Mouse (Mus musculus) liver, embryonic 12.5 days (tissue): ENCODE results near the gene Tex2. TPM values are rescaled to one million over a fixed set of nuclear protein-coding genes. Genes with fewer than 3 reads are reported as not detected.

ENCODE experiments used
- ATAC-seq: fragments of 200-750 bp; cut with Nextera tagmentation; 2 replicates; pipeline ENCODE4 v1.8.0; 2017; ENCODE audit warnings: moderate number of reproducible peaks, mild to moderate bottlenecking, moderate library complexity
- H3K27ac ChIP-seq: fragments of 300-500 bp; sonication (generic); 2 replicates; pipeline ENCODE4 v1.5.1; 2016; ENCODE audit warnings: mild to moderate bottlenecking
- H3K27me3 ChIP-seq: fragments of 300-500 bp; sonication (generic); replicated peaks from 2 replicates; pipeline ENCODE4 v1.6.1; 2016; ENCODE audit warnings: mild to moderate bottlenecking, moderate library complexity
- H3K36me3 ChIP-seq: fragments of 300-500 bp; sonication (generic); 2 replicates; pipeline ENCODE4 v1.6.1; 2016; ENCODE audit warnings: mild to moderate bottlenecking, moderate library complexity
- H3K4me1 ChIP-seq: fragments of 300-500 bp; sonication (generic); 2 replicates; pipeline ENCODE4 v1.6.1; 2016
- H3K4me2 ChIP-seq: fragments of 300-500 bp; sonication (generic); 2 replicates; pipeline ENCODE4 v1.6.1; 2016; ENCODE audit warnings: mild to moderate bottlenecking, moderate library complexity
- H3K4me3 ChIP-seq: fragments of 300-500 bp; sonication (generic); 2 replicates; pipeline ENCODE4 v1.5.1; 2016; ENCODE audit warnings: mild to moderate bottlenecking, moderate library complexity
- H3K9ac ChIP-seq: fragments of 300-500 bp; sonication (generic); 2 replicates; pipeline ENCODE4 v1.6.1; 2016; ENCODE audit warnings: mild to moderate bottlenecking, moderate library complexity
- H3K9me3 ChIP-seq: fragments of 300-500 bp; sonication (generic); replicated peaks from 2 replicates; pipeline ENCODE4 v1.6.1; 2016; ENCODE audit warnings: mild to moderate bottlenecking, moderate library complexity
- WGBS: fragments of 180-500 bp; shearing (Covaris S2); methylation state at CpG from one replicate; pipeline ENCODE4 v1.1.7; 2016; ENCODE audit not compliant: insufficient replicate concordance; 5-methylcytosine and 5-hydroxymethylcytosine counted together
- polyA plus RNA-seq: library from polyadenylated mRNA; unstranded; fragments of >200 nt; fragmentation: Nextera tagmentation; extraction: Ambion mirVana; gene quantifications from 2 replicates; pipeline ENCODE4 v1.2.1, GENCODE M21; 2016

Gene Tex2
- polyA plus RNA-seq, 1 experiment from 2014 or later, result 11.7 TPM

- Histone ChIP-seq H3K36me3 (peaks cover 65% of the 10 kb centered on the region), H3K9me3 (peaks cover 13% of the 10 kb centered on the region), H3K27ac (0 out of 2 replicates have a peak overlapping the region, but pooled peaks have one; percentile 1), H3K9ac (no peak overlapping the region), H3K4me2 (no peak overlapping the region), H3K27me3 (no peaks in the 10 kb centered on the region; the same call in 1 of the 2 replicates), H3K4me3 (no peak overlapping the region), H3K4me1 (peaks cover 29% of the 10 kb centered on the region)
- no peak for ATAC-seq
- WGBS, result 88% methylated on average over 7 of the region's 7 CpGs
These were observed 101.2 kb downstream of the Tex2 start for GRCm38 (mm10) chr11:106512006-106512390.

- Histone ChIP-seq H3K9me3 (peaks cover 13% of the 10 kb centered on the region), H3K4me2 (no peak overlapping the region), H3K4me1 (peaks cover 29% of the 10 kb centered on the region), H3K27ac (no peak overlapping the region), H3K9ac (no peak overlapping the region), H3K36me3 (peaks cover 68% of the 10 kb centered on the region), H3K27me3 (no peaks in the 10 kb centered on the region; the same call in 1 of the 2 replicates), H3K4me3 (no peak overlapping the region)
- WGBS, result 83% methylated on average over 14 of the region's 14 CpGs
- no peak for ATAC-seq
These were observed 101.8 kb downstream of the Tex2 start for GRCm38 (mm10) chr11:106511236-106512005.

GRCm38 (mm10) chr11:106507638-106508037 lies 105.6 kb downstream of the Tex2 start:
- Histone ChIP-seq H3K4me1 (peaks cover 8% of the 10 kb centered on the region), H3K4me2 (no peak overlapping the region), H3K9me3 (peaks cover 13% of the 10 kb centered on the region), H3K27me3 (no peaks in the 10 kb centered on the region), H3K27ac (peak overlapping the region; percentile 58), H3K4me3 (no peak overlapping the region), H3K9ac (no peak overlapping the region), H3K36me3 (peaks cover 66% of the 10 kb centered on the region)
- ATAC-seq, result no peak
- 85% methylated on average over 7 of the region's 7 CpGs for WGBS

GRCm38 (mm10) chr11:106506211-106506610 lies 107.0 kb downstream of the Tex2 start:
- Histone ChIP-seq H3K4me2 (no peak overlapping the region), H3K4me3 (no peak overlapping the region), H3K9ac (no peak overlapping the region), H3K4me1 (peaks cover 18% of the 10 kb centered on the region), H3K27ac (no peak overlapping the region), H3K36me3 (peaks cover 52% of the 10 kb centered on the region), H3K27me3 (no peaks in the 10 kb centered on the region), H3K9me3 (peaks cover 13% of the 10 kb centered on the region)
- ATAC-seq, result no peak
- 83% methylated on average over 6 of the region's 6 CpGs for WGBS

- no peaks in the 10 kb centered on the region for H3K27me3 ChIP-seq
- H3K4me2 ChIP-seq, result no peak overlapping the region
- H3K36me3 ChIP-seq, result peaks cover 33% of the 10 kb centered on the region
- H3K4me1 ChIP-seq, result peaks cover 27% of the 10 kb centered on the region
- H3K27ac ChIP-seq, result no peak overlapping the region
- no peak for ATAC-seq
- peaks cover 13% of the 10 kb centered on the region for H3K9me3 ChIP-seq
- H3K9ac ChIP-seq, result no peak overlapping the region
- no peak overlapping the region for H3K4me3 ChIP-seq
These were observed 109.1 kb downstream of the Tex2 start for GRCm38 (mm10) chr11:106504129-106504528.

GRCm38 (mm10) chr11:106503425-106503717 lies 109.9 kb downstream of the Tex2 start:
- ATAC-seq, result no peak
- Histone ChIP-seq H3K27ac (peak overlapping the region; percentile 96), H3K27me3 (no peaks in the 10 kb centered on the region), H3K4me2 (no peak overlapping the region), H3K9ac (no peak overlapping the region), H3K4me1 (peaks cover 33% of the 10 kb centered on the region), H3K4me3 (no peak overlapping the region), H3K9me3 (peaks cover 12% of the 10 kb centered on the region), H3K36me3 (peaks cover 25% of the 10 kb centered on the region)
- WGBS, result 72% methylated on average over 4 of the region's 4 CpGs

GRCm38 (mm10) chr11:106502631-106503424 lies 110.4 kb downstream of the Tex2 start:
- H3K36me3 ChIP-seq, result peaks cover 20% of the 10 kb centered on the region
- peaks cover 33% of the 10 kb centered on the region for H3K4me1 ChIP-seq
- no peak overlapping the region for H3K4me3 ChIP-seq
- 45% methylated on average over 13 of the region's 13 CpGs for WGBS
- H3K9me3 ChIP-seq, result peaks cover 7% of the 10 kb centered on the region
- no peak for ATAC-seq
- H3K27ac ChIP-seq, result peak overlapping the region; percentile 96
- H3K4me2 ChIP-seq, result 0 out of 2 replicates have a peak overlapping the region, but pooled peaks have one; percentile 8
- H3K27me3 ChIP-seq, result no peaks in the 10 kb centered on the region
- H3K9ac ChIP-seq, result no peak overlapping the region

GRCm38 (mm10) chr11:106502159-106502505 lies 111.1 kb downstream of the Tex2 start:
- Histone ChIP-seq H3K9ac (peak overlapping the region; percentile 95), H3K4me3 (peak overlapping the region; percentile 79), H3K4me2 (peak overlapping the region; percentile 94), H3K9me3 (no peaks in the 10 kb centered on the region; the same call in 1 of the 2 replicates), H3K27ac (peak overlapping the region; percentile 96), H3K36me3 (peaks cover 14% of the 10 kb centered on the region), H3K27me3 (no peaks in the 10 kb centered on the region), H3K4me1 (peaks cover 33% of the 10 kb centered on the region)
- no peak for ATAC-seq

GRCm38 (mm10) chr11:106501308-106502158 lies 111.7 kb downstream of the Tex2 start:
- Histone ChIP-seq H3K9ac (peak overlapping the region; percentile 95), H3K27ac (peak overlapping the region; percentile 96), H3K4me3 (peak overlapping the region; percentile 79), H3K4me2 (peak overlapping the region; percentile 94), H3K4me1 (peaks cover 33% of the 10 kb centered on the region), H3K27me3 (no peaks in the 10 kb centered on the region), H3K9me3 (no peaks in the 10 kb centered on the region), H3K36me3 (peaks cover 8% of the 10 kb centered on the region)
- peak; percentile 34 for ATAC-seq
- WGBS, result 2% methylated on average over 22 of the region's 22 CpGs

GRCm38 (mm10) chr11:106500393-106501307 lies 112.6 kb downstream of the Tex2 start:
- H3K9me3 ChIP-seq, result no peaks in the 10 kb centered on the region
- WGBS, result 1% methylated on average over 51 of the region's 55 CpGs

GRCm38 (mm10) chr11:106498739-106499379 lies 114.4 kb downstream of the Tex2 start:
- Histone ChIP-seq H3K4me2 (no peak overlapping the region), H3K9me3 (no peaks in the 10 kb centered on the region), H3K4me1 (peaks cover 31% of the 10 kb centered on the region), H3K36me3 (no peaks in the 10 kb centered on the region), H3K4me3 (no peak overlapping the region), H3K27me3 (no peaks in the 10 kb centered on the region), H3K27ac (no peak overlapping the region), H3K9ac (no peak overlapping the region)
- 62% methylated on average over 4 of the region's 4 CpGs for WGBS
- no peak for ATAC-seq

More at GRCm38 (mm10) chr11:106500393-106501307, 112.6 kb downstream of the Tex2 start:
- Histone ChIP-seq H3K4me3 (peak overlapping the region; percentile 79), H3K36me3 (no peaks in the 10 kb centered on the region), H3K9ac (peak overlapping the region; percentile 95), H3K27ac (peak overlapping the region; percentile 96), H3K4me1 (peaks cover 33% of the 10 kb centered on the region), H3K4me2 (peak overlapping the region; percentile 94), H3K27me3 (no peaks in the 10 kb centered on the region)
- ATAC-seq, result peak; percentile 97
